Mouse (Mus musculus): ENCODE data around the gene Hivep3.
A peak's percentile ranks its signal among the peaks of the same experiment; 100 is the strongest.

Hivep3 gene

DNA sequence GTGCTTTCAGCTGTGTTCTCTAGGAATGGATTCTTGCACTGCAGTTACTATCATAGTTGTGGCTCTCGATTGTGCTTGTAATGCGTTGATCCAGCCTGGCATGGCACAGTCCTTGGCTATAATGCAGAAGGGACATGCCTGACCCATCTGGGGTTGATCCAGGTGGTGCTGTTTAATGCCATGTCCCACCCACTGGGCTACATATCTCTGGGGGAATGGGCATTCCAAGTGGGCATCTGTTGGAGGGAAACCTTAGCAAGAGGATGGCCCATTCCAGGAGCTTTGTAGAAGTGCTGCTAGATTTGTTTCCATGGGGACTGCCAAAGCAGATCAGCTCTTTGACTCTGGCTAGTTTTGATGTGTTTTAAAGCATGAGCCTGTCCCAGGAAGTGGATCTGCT lies 137.9 kb downstream of the Hivep3 start:
- ATAC-seq (ENCODE audit: low TSS enrichment): no peak

DNA sequence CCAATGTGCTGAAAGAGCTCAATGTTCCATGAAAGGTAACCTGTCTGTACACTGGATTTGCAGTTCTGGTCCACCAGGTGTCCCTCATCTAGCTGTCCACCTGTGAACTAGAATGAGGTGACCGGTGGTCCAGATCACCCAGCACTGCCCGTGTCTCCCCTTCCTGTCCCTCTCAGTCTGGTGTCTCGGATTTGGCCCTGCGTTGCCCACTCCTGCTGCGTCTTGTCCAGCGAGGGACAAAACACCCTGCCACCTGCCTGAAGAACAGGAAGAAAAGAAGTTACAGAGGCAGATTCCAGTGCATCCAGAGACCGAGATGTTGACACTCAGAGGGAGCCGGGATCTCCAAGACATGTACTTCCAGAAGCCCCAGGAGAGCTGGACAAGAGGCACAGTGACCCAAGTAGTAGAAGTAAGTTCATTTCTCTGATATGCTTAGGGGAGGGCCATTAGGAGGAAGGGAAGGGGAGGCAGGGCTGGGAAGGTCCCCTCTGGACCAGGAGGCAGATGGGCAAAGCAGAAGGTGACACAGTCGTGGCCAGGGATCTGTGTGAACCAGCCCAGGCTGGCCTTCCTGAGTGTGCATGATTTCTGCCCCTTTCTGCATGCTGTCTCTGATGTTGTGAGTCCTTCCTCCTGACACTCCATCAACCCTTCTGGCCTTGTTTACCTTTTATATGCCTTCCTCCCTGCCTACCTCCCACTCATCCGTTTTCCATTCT lies 138.4 kb downstream of the Hivep3 start:
- no peak for ATAC-seq (ENCODE audit: low TSS enrichment)

GRCm38 (mm10) chr4:119873935-119874334 lies 140.4 kb downstream of the Hivep3 start:
- peak; percentile 55 for ATAC-seq (ENCODE audit: low TSS enrichment)

- ATAC-seq (ENCODE audit: low TSS enrichment): no peak
These were observed 142.0 kb downstream of the Hivep3 start for GRCm38 (mm10) chr4:119875592-119875991.

DNA sequence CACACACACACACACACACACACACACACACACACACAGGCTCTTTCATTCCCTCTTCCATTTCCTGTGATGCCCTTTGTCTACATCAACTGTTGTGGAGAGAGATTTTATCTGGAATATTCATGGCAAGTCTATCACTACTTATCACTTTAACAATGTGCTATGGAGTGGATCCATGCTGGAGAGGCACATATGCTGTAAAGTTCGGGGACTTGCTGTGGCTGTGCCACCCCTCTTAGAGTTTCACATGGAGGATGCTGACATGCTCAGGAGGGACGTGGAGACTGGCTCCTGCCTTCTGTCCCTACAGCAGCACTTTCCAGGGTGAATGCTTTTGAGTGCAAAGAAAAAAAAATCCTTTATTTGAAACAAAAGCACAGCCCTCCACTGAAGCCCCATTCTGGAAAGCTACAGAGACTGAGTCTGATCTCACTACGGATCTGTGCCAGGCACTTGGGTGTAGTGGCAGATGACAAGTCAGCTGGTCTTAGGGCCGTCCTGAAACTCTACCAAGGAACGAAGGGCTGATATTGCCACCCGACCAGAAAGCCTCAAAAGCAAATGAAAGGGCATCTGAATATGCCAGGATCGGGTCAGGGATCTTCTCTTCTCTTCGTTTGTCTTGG lies 143.1 kb downstream of the Hivep3 start:
- ATAC-seq (ENCODE audit: low TSS enrichment): no peak

DNA sequence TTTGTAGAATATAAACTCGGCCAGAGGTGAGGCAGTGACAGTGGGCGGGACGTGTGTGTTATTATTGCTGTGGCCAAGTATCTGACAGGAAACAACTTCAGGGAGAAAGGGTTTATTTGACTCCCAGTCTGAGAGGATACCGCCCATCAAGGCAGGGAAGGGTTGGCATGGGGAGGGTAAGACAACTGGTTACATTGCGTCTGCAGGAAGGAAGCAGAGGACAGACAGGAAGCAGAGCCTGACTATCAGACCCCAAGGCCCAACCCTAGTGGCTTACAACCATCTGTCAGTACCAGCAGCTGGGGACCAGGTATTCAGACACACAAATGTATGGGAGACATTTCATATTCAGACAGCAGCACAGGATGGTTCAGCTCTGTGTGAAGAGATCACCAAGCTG lies 144.6 kb downstream of the Hivep3 start:
- no peak for ATAC-seq (ENCODE audit: low TSS enrichment)

DNA sequence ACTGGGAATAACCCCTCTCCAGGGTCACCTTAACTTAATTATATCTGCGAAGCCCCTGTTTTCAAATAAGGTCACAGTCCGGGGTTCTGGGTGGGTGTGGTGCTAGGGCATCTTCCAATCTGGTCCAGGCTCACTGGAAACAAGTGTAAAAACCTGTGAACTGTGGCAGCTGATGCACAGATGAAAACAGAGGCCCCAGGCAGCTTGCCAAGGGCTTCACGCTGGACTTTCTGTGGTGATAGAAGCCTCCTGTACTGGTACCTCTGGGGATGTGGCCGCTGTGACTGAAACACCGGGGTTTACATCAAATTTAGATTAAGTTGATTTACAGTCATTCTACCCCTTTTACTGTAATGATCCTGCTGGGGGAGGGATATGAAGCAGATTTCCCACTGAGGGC lies 146.1 kb downstream of the Hivep3 start:
- ATAC-seq (ENCODE audit: low TSS enrichment): no peak

GRCm38 (mm10) chr4:119880270-119880669 lies 146.7 kb downstream of the Hivep3 start:
- 0 out of 2 replicates have a peak, but pooled peaks have one; percentile 7 for ATAC-seq (ENCODE audit: low TSS enrichment)

GRCm38 (mm10) chr4:119881292-119881691 lies 147.7 kb downstream of the Hivep3 start:
- peak; percentile 71 for ATAC-seq (ENCODE audit: low TSS enrichment)

GRCm38 (mm10) chr4:119882401-119882800 lies 148.8 kb downstream of the Hivep3 start:
- ATAC-seq (ENCODE audit: low TSS enrichment): no peak

GRCm38 (mm10) chr4:119882814-119883213 lies 149.2 kb downstream of the Hivep3 start:
- no peak for ATAC-seq (ENCODE audit: low TSS enrichment)

DNA sequence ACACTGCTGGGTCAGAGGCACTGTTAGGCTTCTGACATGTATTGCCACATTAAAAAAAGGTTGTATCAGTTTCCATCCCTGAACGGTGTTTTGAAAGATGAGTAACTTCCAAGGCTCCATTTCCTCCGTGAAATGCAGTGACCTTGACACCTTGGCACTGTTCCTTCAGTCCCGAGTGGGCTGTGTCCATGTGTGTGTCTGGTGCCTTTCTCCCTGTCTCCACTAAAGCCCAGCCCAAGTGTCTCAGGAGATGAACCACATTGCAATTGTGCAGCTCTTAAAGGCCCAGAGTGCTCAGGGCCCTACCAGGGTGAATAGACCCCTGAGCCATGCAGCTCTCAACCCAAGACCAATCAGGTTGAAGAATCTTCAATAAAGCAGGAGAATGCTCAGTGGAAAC lies 153.0 kb downstream of the Hivep3 start:
- no peak for ATAC-seq (ENCODE audit: low TSS enrichment)

- peak; percentile 68; the same call in 1 of the 2 replicates for ATAC-seq (ENCODE audit: low TSS enrichment)
These were observed 154.1 kb downstream of the Hivep3 start for GRCm38 (mm10) chr4:119887523-119888177.

- no peak for ATAC-seq (ENCODE audit: low TSS enrichment)
These were observed 156.2 kb downstream of the Hivep3 start for GRCm38 (mm10) chr4:119889760-119890159.

DNA sequence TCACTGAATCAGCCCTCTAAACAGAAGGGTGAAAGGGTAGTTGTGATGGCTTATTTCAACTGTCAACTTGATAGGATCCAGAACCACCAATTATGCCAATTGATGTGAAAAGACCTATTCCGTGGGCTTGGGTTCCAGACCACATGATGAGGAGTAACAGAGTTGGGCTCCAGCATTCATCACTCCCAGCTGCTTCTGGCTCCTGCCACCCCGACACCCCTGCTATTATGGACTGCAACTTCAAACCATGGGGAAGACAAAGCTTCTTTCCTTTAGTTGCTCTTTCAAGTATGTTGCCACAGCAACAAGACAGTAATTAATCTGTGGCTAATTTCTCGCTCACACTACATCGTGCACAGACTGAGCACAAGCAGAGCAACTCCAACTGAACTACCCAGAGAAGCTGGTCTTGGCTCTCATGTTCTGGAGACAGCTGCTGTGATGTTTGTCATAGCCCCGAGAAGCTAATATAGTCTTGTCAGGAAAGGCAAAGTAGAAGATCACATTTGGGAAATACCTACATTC lies 159.7 kb downstream of the Hivep3 start:
- ATAC-seq (ENCODE audit: low TSS enrichment): no peak

DNA sequence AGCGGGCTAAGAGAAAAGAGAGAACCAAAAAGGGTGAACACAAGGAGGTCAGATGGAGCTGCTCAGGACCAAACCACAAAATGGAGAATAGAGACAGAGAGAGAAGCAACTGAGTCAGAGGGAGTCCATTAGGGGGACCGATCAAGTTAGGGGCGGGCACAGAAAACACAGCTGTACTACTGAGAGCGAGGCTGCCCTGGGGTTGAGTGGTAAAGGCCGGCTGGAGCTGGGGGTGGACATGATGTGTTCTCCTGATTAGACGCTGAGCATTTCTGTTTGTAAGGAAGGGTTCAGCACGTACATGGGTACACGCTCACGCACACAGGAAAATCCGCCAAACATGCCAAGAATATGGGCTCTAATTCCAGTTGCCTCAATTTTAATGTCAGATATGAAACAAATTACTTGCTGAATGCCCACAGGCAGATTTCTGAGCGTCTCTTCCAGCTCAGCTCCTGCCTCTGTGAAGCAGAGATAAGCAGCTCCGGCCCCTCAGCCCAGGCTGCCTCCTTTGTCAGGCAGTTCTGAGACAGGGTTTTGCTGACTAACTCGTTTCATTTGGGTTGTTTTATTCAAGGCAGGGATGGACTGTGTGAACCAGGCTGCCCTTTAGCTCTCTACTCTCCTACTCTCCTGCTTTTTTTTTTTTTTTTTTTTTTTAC lies 161.3 kb downstream of the Hivep3 start:
- ATAC-seq (ENCODE audit: low TSS enrichment): 0 out of 2 replicates have a peak, but pooled peaks have one; percentile 14

GRCm38 (mm10) chr4:119895504-119895903 lies 161.9 kb downstream of the Hivep3 start:
- no peak for ATAC-seq (ENCODE audit: low TSS enrichment)

DNA sequence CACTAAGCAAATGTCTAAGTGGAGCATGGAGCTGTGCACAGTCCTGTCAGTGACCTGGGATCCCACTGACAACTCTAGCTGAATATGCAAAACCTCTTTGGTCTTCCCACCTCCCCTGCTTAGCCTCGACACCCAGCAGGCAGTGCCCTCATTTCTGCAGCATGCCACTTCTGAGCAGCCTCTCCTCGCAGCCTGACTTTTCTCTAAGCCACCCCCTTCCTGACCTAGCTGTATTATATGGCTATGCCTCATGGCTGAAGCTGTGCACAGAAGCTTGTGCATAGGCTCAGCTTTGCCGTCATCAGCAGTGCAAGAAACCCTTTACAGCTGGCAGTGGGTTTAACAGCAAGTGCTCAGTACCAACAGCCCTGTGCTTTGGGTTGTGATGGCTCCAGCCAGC lies 163.0 kb downstream of the Hivep3 start:
- ATAC-seq (ENCODE audit: low TSS enrichment): peak; percentile 22; the same call in 1 of the 2 replicates

GRCm38 (mm10) chr4:119897054-119897855 lies 163.7 kb downstream of the Hivep3 start:
- 0 out of 2 replicates have a peak, but pooled peaks have one; percentile 7 for ATAC-seq (ENCODE audit: low TSS enrichment)

DNA sequence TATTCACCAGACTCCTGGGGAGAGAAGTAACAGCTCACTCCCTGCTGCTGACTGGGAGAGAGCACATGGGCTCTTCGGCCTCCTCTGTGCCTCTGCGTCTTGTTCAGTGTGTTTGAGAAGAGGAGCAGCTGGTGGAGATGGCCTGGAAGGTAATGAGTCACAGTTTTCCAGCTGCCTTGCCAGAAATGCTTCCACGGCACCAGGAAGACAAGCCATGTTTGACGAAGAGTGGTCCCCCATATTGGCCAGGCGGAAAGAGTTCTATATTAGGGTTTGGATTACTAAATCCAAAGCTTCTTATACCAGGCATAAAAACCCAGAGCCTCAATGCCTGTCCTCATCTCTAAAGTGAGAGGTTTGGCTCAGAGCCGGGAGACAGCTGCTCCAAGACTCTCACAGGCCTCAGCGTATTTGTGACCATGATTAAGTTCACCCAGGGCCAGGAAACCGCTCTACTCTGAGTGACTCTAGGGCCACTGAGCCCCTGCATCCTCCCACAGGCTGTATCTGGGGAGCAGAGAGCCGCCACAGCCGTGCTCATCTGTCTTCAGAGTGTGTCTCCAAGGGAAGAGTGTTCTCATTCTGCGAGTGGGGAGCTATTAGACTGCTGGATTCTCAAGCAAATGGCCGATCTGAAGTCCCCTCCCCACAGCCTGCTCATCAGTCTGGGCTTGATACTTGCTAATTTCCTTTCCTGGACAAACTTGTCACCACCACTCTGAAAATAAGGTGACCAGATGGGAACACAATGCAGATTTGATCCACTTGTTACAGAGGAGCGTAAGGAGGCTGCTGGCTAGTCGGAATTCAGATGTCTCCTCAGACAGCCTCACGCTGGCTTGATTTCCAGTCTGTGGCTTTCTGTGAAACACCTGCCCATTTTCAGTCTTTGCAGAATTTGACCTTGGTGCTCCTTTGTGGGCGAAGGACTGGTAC lies 168.2 kb downstream of the Hivep3 start:
- ATAC-seq (ENCODE audit: low TSS enrichment): peak; percentile 84

All from frontal cortex, adult (tissue).